Mouse (Mus musculus) fibroblast of lung, adult 2 months (primary cell): Measurements from ENCODE around the gene Olfr113.
"Not testable (repeated sequence)": the region's sequence is repeated elsewhere in the genome, so short reads cannot be mapped to it uniquely, and the experiment has no call there.

ENCODE experiments used
- DNase-seq: peaks from one replicate; pipeline ENCODE4 v3.0.0-alpha.2; 2011; ENCODE audit warnings: low read depth

Gene Olfr113

DNA sequence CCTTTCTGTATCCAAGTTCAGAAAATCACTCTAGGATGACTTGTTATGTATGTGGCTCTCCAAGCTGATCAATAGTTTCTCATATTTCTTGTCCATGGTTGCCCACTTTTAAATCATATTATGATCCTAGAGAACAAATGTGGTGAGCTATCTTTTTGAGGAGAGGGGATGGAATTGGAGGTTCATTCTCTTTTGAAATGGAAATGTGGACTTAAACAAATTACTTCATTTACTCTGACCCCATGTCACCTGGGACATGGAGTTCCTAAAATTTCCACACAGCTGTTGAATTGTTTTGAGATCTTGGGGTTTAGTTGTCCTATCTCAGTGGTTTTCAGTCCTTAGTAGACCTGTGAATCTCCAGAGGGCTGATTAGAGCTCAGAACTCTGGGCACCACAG lies at the start of gene Olfr113:
Olfr113 (minus strand) TSS at position 101 of the 400 bp plus-strand sequence.
- no peak for DNase-seq

DNA sequence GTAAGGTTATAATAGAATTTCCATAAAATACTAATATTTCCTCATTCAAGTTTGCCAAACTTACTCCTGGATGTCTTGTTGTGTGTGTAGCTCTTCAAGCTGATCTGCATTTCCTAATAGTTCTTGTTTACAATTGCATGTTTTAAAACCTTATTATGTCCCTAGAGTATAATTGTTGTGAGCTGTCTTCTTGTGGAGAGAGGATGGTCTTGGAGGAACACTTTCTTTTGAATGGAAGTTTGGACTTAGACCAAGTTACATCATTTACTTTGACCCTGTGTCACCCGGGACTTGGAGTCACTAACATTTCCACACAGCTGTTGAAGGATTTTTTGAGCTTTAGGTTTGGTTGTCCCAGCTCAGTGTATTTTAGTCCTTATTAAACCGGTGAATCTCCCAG lies 49.5 kb upstream of the Olfr113 start, which contains the start of the genes Olfr115 and Olfr116:
Olfr115 (minus strand) TSS at position 101 of the 400 bp plus-strand sequence.
Olfr116 (minus strand) TSS at position 191 of the 400 bp plus-strand sequence.
- DNase-seq = no peak

DNA sequence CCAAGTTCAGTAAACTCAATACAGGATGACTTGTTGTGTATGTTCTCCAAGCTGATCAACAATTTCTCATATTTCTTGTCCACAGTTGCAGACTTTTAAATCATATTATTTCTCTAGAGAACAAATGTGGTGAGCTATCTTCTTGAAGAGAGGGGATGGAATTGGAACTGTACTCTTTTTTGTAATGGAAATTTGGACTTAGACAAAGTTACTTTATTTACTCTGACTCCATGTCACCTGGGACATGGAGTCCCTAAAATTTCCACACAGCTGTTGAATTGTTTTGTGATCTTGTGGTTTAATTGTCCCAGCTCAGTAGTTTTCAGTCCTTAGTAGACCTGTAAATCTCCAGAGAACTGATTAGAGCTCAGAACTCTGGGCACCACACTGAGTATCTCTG lies 15.2 kb upstream of the Olfr113 start, which contains the start of gene Olfr114:
Olfr114 (minus strand) TSS at position 101 of the 400 bp plus-strand sequence.
- DNase-seq = no peak

DNA sequence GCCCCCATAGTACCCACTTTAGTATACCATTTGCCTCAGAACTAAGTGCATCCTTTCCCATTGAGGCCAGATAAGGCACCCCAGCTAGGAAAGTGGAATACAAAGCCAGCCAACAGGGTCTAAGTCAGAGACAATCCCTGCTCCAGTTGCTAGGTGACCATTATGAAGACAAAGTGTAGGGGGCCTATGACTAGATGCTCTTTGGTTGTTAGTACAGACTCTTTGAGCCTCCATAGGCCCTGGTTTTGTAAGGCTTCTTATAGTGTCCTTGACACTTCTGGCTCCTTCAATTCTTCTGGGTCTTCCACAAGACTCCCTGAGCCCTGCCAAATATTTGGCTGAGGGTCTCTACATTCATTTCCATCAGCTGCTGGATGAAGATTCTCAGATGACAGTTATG lies 8.1 kb downstream of the Olfr113 start, which contains the start of gene Olfr112:
Olfr112 (minus strand) TSS at position 101 of the 400 bp plus-strand sequence.
- DNase-seq = no peak

DNA sequence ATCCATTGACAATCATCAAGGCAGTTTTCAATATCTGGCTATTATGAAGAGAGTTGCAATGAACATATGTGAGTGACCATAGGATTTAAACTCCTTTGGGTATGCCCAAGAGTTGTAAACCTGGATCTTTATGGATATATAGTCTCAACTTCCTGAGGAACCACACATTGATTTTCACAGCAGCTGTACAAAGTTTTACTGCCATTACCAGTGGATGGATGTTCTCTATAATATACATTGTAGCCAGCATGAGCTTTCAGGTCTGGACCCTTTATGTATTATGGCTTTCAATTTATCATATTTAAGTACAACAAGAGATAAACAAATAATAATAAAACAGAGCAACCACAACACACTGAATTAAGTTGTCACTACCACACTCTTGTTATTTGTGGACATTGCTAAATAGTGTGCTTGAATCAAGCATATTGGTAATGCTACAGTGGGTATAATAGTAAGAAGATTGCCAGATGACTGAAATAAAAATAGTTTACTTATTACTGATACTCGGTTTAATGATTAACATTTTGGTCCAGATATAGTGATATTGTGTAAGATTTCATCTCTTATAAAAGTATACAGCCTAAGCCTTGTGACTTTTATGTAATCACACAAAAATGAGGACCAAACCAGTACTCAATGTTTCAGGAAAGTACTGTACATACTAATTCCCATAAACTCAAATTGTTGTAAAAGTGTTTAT lies 18.4 kb downstream of the Olfr113 start:
- no peak for DNase-seq

DNA sequence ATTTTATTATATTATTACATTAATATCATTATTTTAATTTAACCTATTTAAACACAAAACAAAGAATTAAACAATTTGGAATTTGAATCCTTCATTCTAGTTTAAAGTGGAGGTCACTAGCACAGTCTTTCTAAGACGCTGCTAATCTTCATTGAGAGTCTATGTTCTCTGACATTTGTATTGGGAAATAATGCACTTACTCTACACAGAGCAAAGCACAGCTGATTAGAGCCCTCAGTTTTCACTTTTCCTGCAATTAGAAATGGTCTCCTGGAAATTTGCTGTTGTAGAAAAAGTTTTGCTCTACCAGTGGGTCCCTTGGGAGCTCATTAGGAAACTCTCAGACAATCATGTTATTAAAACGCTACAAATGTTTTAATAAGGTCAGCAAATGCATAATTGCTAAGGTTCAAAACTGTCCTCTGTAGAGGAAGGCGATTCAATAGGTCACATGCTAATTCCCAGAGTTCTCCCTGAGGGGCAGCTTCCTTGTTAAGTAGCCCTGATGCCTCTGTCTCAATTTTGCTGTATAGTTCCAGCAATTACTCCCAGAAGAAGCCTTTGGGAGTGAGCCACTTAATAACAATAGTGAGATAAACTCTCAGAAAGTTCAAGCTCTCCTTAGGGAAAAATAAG lies 33.5 kb downstream of the Olfr113 start:
- DNase-seq = no peak

DNA sequence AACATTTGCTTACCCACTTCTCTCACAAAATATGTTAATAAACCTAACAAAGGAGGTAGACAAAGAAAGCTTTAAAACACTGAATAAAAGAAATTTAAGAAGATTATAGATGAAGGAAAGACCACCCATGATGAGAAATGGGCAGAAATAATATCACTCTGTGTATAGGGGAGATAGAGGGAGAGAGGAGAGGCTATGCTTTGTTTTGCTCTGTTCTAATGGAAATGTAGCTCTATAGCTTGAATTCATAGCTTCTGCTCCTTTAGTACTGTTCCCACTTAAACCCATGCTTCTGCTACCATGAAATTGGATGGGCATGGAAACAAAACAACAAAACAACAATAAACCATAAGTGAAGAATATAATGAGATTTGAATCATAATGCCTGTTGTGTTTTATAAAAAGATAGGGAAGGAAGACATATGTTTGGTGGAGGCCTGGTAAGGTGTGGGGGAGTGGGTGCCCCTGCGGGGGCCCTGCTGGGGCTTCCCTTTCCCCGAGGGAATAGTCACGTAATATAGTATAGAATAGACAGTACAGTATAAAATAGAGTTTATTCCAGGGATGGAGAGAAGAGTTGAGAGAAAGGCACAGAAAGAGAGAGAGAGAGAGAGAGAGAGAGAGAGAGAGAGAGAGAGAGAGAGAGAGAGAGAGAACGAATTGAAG lies 35.9 kb downstream of the Olfr113 start:
- no peak for DNase-seq

DNA sequence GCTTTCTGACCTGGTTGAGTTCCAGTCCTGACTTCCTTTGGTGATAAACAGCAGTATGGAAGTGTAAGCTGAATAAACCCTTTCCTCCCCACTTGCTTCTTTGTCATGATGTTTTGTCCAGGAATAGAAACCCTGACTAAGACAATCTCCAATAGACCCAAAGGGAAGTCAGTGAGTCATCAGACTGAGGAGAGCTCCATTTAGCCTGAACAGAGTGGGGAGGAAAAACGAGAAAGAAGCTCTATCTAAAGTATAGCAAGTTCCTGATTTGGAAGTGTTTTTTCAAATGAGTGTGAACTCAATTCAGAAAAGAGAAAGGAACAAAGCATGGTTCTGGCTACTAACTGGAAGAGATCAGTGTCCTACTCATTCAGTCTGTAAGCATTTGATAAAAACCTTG lies 39.0 kb downstream of the Olfr113 start:
- DNase-seq = not testable (repeated sequence)

DNA sequence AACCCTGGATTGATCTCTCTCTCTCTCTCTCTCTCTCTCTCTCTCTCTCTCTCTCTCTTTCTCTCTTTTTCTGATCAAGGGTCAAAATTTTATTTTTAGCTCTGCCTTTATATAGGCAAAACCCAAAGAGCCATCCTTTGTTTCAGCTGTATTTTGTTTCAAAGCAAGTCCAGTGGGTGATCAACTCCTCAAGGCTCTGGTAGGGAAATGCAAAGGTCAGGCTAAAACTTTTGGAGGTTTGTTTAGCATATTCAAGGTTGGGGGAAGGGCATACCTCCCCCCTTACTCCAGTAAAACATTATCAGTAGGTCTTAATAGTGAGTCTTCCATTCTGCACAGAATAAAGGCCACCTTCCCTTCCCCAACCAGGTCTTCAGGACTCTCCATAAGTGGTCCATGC lies 42.3 kb downstream of the Olfr113 start:
- no peak for DNase-seq

DNA sequence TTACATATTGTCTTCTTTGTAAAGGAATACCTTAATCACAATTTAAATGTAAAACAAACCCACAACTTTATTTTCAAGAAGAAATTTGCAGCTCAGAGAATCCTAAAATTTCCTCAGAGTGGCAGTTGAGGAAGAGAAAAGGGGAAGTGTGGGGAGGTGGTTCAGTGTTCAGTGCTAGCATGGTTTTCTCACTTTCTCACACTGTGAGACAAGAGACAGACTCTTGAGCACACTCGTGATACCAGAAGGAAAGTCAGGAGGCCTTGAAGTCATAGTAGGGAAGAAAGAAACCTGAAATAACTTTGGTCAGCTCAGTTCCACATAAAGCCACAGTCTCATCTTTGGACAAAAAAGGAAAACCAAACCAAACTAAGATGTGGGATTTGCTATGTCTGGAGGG lies 52.0 kb downstream of the Olfr113 start:
- DNase-seq = not testable (repeated sequence)

DNA sequence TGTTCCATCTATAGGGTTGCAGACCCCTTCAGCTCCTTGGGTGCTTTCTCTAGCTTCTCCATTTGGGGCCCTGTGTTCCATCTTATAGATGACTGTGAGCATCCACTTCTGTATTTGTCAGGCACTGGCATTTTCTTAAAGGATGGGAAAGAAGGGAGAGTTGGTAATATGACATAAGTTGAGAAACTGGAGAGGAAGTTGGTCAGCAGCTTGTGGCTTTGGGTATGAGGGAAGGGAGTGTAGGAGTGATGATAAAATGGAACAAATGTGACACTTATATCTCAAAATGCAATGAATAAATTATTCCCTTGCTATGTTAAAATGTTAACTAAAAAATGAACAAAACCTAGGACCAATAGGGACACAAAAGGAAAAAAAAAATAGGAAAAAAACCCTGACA lies 52.9 kb downstream of the Olfr113 start:
- DNase-seq = not testable (repeated sequence)
